Mouse (Mus musculus): ENCODE measurements around the gene Clic5. TPM values are rescaled to one million over a fixed set of nuclear protein-coding genes. Genes with fewer than 3 reads are reported as not detected.

Gene Clic5
- total RNA-seq (2023): not detected

GRCm38 (mm10) chr17:44188042-44188768 lies at the start of gene Clic5:
Clic5 (plus strand) TSS chr17:44188584.

Other genes starting within 250 kb of the Clic5 start
- gene Enpp5, start 109.8 kb upstream of the Clic5 start, total RNA-seq (2023): under 1 TPM in 1 of 2 experiments, not detected in 1; 0.29 TPM
- gene Enpp4, start 82.8 kb upstream of the Clic5 start, total RNA-seq (2023): 1 to 10 TPM in 1 of 2 experiments, under 1 TPM in 1; 0.89 to 1.9 TPM